Mouse (Mus musculus): ENCODE measurements around the gene Bhmt2. TPM values are rescaled to one million over a fixed set of nuclear protein-coding genes. Genes with fewer than 3 reads are reported as not detected.
A peak's percentile ranks its signal among the peaks of the same experiment; 100 is the strongest.

The Bhmt2 gene
- under 1 TPM in 1 of 2 experiments, not detected in 1; 0.12 TPM for total RNA-seq (2021)
- long read RNA-seq, experiment 1, result 0 reads
- long read RNA-seq, experiment 2, result 0 reads

DNA sequence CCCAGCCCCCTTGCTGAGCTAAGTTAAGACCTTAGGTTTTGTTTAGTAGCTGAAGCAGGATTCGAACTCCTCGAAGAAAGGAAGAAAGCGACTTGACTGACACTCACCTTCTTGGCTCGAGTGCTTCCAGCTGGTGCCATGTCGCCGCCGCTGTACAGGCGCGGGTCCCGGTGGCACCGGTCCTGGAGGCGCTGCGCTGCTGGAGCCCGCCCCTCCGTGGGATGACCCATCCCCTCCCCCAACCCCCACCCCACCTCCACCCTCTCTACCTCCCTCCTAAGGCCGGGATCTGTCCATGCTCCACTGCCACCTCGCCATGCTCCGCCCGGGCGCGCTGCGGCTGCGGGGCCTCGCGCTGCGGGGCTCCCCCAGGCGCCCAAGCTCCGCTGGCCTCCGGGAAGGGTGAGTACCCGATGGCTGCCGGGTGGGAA lies at the start of gene Bhmt2, which contains the start of gene Dmgdh:
Gene Bhmt2 (minus strand): TSS at position 172 of the 431 bp plus-strand sequence.
Gene Dmgdh (plus strand): TSS at position 303 of the 431 bp plus-strand sequence.
- no peak for DNase-seq (ENCODE audit: low spot score)

DNA sequence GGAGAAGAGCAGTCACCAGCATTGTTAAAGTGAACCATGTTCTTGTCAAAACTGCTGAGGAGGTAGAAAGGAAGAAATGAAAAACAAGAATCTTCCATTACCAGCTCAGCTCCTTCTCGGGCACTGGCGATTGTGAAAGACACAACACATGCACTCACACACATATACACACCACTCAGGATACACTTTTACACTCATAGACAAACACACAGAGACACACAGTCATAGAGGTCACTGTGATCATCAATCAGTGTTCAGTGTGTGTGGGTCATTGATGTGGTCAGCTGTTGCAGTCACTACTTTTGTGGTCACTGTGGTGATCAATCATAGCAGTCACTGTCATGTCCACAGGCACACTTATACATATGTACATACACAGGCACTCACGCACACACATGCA lies 49.4 kb upstream of the Bhmt2 start:
- DNase-seq (ENCODE audit: low spot score), result no peak

DNA sequence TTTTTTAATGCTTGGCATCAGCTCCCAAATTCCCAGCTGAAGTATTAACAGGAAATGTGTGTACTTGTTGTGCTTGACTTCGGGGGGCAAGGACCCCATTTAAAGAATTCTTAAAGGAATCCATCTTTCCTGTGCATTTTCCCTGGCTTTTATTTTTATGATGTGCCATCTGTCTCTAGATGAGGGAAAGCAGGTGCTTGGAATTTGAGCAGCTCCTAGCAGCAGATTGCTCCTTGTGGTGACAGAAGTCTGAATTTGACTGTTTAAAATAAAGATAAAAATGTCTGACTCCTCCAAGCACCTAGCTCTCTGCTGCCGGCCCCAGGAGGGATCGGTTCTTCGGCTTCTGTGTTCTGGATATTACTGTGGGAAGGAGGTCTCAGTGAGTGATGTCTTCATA lies 47.8 kb upstream of the Bhmt2 start:
- no peak for DNase-seq (ENCODE audit: low spot score)

DNA sequence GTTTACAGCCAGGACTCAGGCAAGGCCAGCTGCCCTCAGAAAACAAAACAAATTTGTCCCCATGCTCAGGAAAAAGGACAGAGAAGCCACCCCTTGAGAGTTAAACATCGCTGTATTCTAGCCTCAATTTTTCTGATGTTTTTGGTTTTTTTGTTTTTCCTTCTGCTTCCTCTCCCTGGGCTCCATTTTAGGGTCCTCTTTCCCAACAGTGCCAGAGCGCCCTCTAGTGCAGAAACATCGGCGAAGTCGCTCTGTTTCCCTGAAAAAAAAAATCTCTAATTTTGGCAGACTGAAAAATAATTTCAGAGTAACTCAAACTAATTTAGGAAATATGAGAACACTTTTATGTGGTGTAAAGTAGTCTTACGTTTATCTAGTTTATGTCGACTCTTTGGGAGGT lies 44.8 kb upstream of the Bhmt2 start:
- peak; percentile 51 for DNase-seq (ENCODE audit: low spot score)

DNA sequence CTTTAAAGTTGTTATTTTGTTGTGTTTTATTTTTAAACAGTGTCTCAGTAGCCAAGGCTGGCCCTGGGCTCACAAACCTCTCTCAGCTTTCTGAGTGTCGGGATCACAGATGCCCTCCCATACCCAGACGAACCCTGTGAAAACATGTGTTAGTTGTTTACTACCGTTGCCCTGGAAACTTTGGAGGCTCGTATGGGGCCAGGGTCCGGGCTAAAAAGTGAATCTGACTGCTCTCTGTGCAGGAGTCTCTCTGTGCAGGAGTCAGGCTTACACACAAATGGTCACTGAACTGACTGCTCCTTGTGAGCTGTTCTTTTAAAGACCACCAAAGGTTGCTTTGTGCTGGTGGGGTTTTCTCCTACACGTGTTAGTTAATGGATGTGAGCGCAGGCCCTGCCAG lies 43.0 kb upstream of the Bhmt2 start:
- DNase-seq (ENCODE audit: low spot score), result no peak

DNA sequence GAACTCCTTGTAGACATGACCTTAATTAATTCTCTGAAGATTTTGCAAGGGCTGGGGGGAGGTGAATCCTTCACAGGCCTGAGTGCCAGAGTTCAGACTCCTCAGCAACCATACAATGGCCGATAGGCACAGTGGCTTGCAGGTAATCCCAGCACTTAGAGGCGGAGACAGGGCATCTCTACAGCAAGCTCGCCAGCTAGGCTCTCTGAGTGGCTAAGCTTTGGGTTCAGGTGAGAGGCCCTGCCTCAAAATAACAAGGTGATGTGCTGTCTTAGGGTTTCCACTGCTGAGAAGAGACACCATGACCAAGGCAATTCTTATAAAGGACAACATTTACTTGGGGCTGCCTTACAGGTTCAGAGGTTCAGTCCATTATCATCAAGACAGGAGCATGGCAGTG lies 39.7 kb upstream of the Bhmt2 start:
- no peak for DNase-seq (ENCODE audit: low spot score)

DNA sequence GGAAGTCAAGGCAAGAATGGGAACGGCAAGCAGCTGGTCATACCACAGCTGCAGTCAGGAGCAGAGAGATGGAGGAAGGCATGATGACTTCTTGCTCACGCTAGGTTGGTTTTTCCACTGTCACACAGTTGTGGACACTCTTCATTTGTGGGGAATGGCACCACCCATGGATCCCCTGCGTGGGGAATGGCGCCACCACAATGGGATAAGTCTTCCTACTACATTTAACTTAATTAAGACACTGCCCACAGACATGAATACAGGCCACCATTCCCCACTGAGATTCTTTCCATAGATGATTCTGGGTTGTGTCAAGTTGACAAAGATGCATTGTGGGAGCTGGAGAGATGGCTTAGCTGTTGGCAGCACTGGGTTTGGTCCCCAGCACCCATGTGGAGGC lies 38.3 kb upstream of the Bhmt2 start:
- DNase-seq (ENCODE audit: low spot score), result no peak

DNA sequence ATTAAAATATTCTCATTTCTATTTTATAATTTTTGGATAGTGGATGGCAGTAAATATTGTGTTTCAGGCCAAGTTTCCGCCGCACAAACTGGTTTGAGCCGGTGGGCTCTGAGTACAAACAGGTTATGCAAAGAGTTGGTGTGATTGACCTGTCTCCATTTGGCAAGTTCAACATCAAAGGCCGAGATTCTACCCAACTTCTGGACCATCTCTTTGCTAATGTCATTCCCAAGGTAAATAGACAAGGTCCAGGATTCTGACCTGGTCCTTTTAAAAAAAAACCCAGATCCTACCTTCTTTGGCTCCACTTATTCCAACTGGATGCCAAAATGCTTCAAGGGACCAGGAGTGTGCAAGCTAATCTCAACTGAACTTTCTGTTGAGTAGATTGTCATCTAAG lies 37.1 kb upstream of the Bhmt2 start:
- no peak for DNase-seq (ENCODE audit: low spot score)

DNA sequence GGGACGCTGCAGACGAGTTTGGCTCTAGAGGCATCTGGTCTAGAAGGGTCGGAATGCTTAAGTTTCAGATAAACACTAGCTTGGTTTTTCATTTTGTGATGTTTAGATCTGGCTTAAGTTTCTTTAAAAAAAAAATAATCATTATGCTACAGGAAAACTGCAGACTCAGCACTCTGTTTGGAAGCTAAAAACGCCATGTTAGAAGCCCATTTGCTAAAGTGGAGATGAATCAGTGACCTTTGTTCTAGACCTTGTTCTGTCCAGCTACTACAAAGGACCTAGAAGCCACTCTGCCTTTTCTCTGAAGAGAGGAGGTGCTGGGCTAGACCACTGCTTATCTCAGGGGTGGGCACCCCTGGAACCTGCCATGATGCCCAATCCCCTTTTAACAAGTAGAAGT lies 36.2 kb upstream of the Bhmt2 start:
- DNase-seq (ENCODE audit: low spot score), result no peak

DNA sequence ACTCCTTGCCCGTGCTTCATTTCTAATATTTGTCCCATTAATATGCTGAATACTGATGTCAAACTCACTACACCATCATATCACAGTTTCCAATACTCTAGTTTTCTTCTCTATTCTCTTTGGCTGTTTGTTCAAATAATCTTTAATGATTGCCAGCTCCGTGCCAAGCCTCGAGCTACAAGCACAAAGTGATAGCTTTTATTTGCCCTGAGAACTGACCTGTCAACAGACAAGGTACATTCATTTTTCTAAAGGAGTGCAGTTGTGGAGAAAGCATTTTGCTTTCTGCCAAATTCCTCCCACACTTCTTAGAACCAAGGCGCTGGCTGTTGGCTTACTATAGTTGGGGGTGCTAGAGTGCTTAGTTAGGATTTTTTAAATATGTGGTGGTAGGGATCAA lies 33.2 kb upstream of the Bhmt2 start:
- no peak for DNase-seq (ENCODE audit: low spot score)

DNA sequence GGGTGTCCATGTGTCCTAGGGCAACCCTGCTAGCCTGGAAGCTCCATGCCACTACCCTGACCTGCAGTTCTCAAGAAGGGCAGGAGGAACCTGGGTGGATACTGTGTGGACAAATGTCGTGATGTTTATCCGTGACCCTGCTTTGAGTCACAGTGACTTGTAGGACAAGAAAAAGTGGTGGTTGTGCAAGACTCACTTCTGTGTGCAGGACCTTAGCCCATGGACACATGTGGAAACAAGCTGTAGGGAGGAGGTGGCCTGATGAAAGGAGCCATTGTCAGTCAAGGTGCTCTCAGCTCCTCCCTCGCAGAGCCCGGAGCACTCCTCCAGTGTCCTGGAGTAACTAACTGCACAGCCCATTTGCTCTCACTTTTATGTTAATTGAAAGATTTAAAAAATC lies 31.6 kb upstream of the Bhmt2 start:
- no peak for DNase-seq (ENCODE audit: low spot score)

DNA sequence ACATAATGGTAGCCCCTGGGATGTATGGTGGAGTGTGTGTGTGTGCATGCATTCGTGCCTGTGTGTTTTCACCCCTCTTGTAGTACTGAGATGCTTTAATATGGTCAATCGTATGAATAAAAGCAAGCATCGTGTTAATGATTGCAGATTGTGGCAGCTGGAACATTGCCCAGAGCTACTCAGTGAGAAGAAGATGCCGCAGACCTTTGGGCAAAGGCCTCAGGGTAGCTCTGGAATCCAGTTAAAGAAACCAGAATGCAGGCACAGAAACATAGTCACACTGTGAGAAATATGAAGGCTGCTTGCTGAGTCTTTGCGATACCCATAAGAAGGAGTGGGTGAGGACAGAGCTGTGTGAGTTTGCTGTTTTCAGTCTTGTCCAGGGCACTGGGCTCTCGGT lies 24.8 kb upstream of the Bhmt2 start:
- DNase-seq (ENCODE audit: low spot score), result no peak

DNA sequence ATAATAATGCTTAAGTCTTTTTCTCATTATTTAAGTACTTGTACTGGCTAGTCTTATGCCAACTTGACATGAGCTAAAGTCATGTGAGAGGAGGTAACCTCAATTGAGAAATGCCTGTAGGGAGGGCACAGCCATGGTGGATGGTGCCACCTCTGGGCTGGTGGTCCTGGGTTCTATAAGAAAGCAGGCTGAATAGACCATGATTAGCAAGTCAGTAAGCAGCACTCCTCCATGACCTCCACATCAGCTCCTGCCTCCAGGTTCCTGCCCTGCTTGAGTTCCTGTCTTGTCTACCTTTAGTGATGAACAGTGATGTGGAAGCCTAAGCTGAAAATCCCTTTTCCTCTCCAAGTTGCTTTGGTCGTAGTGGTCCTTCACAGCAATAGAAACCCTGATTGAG lies 16.7 kb upstream of the Bhmt2 start:
- no peak for DNase-seq (ENCODE audit: low spot score)

DNA sequence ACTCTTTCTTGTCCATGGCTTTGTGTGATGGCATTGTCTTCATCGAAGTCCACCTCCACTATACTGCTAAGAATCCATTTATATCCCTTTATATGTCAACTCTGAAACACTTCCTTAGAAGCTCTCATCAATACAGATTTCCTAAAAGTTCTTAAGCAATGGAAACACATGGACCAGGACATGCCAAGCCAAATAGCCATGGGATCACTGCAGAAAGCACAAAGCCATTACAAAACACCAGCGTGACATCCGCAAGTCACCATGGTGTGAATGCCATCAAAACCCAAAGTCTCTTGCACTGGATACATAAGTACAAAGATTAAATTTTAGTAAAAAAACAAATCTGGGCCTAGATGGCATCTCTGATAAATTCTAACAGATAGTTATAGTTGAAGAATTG lies 15.5 kb upstream of the Bhmt2 start:
- no peak for DNase-seq (ENCODE audit: low spot score)

DNA sequence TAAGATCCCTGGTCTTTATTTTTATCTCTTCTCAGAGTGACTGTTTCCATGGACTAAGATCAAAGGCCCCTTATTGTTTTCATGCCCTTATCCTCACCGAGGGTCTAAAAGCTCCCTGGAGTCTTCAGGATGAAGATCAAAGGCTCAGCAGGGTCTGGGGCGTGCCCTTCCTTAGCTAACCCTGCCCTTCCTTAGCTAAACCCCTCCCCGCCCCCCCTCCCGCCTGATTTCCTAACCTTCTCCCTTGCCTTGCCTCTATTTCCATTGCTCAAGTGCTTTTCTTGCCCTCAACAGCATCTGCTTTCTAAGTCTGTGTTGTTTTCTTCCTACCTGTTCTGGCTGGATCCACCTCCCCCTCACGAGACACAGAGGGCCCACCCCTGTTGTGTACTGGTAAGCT lies 13.2 kb upstream of the Bhmt2 start:
- no peak for DNase-seq (ENCODE audit: low spot score)

DNA sequence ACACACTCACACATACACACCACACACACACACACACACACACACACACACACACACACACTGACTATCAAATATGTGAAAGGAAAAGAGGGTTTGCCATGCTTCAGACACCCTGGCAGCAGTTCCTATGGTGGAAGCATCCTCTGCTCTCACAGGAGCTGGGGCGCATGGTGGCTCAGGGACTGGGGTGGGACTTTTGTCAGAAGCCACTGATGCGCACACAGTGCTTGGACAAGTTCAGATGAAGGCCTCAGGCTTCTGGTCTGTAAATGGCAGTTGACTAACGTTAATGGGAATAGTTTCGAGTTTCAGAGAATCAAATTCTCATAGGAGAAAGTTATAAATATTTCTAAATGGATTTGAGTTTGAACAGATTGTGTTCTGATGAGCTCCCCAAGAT lies 11.1 kb upstream of the Bhmt2 start:
- DNase-seq (ENCODE audit: low spot score), result no peak

DNA sequence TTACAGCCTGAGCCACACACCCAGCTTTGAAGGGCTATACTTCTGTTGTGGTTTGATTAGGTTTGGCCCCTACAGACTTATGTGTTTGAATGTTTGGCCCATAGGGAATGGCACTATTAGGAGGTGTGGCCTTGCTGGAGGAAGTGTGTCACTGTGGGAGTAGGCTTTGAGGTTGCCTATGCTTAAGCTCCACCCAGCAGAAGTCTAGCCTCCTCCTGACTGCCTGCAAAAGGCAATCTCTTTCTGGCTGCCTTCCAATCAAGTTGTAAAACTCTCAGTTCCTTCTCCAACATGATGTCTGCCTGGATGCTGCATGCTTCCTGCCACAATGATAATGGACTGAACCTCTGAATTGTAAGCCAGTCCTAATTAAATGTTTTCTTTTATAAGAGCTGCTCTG lies 9.2 kb upstream of the Bhmt2 start:
- no peak for DNase-seq (ENCODE audit: low spot score)

DNA sequence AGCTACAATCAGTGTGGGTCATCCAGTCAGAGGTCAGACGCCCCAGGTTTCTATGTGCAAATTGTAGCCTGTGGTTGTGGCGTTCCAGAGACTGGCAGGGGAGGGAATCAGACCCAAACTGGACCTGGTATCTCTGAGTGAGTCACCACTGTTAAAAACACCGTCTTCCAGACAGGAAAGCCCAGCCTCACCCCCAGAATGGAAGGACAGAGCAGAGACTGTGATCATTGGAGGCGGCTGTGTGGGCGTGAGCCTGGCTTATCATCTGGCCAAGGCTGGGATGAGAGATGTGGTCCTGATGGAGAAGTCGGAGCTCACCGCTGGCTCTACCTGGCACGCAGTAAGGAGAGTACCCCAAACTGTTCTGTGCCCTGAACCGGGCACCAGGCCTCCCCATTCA lies 2.8 kb upstream of the Bhmt2 start:
- no peak for DNase-seq (ENCODE audit: low spot score)

DNA sequence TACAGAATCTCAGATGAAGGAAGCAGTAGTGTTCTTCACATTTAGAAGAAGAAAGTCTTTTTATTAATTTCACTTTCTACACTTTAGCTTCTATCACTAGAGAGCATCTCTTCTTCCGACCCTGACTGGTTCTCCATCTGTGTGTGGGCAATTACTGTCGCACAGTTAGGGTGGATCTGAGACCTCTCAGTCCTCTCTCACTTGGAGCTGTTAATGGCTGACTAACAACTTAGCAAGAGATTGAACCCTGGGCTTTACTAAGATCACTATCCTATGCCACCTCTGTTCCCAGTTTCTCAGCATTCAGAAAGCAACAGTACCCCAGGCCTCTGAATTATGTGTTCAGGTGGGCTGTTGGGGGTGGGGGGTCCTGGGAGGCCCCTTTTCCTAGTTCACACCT lies 806 bp downstream of the Bhmt2 start:
- DNase-seq (ENCODE audit: low spot score), result no peak

DNA sequence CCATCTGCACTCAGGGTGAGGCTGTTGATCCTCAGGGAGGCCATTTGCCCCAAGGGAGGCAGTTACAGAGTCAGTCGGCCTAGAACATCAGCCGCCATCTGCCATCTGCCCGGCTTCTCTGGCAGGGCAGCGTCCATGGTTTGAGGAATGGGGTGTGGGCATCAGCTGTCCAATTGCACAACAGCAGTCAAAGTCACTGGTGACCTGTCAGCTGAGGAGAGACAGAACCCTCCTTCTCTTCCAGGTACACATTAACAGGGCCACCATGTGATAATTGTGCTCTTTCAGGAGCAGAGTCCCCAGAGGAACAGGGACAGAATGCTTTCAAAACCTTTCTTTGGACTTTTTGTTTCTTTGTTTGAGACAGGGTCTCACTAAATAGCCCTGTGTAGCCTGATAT lies 1.7 kb downstream of the Bhmt2 start:
- DNase-seq (ENCODE audit: low spot score), result no peak

DNA sequence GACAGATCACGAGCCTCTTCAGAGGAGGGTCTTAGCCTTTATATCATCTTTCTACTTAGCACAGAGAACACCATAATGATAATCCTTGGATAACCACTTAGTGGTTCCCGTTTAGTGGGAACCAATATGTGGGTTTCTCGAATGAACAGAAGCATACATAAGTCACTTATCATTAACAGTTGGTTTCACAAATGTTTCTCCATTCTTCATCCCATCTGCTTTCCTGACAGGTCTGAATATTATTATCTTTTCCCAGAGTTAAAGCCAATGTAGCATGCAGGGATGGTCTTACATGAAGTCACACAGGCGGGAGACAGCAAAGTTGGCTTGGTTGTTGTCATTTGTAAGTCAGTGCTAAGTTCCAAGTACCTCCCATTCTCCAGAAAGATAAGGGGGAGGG lies 6.5 kb downstream of the Bhmt2 start:
- no peak for DNase-seq (ENCODE audit: low spot score)

DNA sequence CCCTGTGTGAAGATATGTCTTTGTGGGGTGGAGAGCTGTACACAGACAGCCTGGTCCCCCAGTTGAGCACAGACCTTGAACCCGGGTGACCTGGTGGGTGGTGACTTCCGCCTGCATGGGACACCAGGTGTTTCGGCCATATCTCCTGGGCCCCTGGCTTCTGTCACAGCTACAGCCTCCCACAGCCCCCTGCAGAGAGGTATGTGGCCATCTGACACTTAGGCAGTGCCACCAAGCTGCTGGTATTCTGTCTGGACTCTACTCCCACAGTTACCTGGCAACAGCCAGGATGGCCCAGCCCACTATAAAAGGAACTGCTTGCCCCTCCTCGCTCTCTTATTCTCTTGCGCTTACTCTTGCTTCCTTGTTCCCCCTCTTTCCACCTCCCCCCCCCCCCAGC lies 16.2 kb downstream of the Bhmt2 start:
- no peak for DNase-seq (ENCODE audit: low spot score)

DNA sequence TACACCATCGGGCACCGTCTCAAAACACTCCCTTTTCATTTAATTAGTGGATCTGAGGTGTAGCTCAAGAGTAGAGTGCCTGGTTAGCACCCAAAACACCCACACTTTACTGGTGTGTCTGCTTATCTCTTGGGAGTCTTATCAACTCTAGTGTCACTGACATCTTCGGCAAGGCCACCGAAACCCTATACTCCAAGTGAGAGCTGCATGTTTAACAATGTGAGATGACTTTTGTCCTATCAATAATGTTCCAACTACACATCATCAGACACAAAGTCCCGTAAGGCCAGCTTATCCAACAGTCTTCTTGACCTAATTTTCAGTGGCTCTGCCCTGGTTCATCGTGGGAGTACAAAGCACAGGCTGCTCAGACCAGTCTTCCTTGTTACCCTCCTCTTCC lies 20.7 kb downstream of the Bhmt2 start:
- no peak for DNase-seq (ENCODE audit: low spot score)

DNA sequence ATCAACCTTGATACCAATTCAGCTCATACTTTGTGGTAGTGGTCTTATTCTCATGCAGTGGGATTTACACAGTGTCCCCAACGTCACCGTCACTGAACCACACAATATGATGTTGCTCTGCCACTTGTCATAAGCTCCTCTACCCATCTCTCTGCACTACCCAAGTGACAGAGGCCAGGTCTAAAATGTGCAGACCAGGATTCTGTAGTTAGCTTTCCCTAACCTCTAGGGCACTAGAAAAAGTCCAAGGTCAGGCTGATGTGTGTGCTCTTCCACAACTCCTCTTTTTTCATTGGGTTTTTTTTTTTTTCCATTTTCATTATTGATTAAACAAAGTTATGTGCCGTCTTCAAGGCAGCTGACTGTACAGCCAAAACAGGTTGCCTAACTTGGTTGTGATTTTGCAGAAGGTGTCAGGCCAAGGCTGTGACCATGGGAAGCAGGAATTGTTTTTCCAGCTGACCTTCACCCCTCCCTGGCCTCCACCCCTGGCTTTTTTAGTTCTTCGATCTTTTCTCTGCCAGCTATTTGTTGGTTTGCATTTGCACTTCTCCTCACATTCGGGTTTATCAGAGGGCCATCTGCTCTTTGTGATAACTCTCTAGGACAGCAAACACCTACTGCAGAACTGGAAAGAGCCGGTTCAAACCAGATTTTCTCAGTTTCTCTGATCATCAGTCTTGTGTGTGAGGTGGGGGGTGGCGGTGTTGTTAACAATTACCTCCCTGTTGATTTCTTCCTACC lies 25.5 kb downstream of the Bhmt2 start:
- no peak for DNase-seq (ENCODE audit: low spot score)

Measured in gastrocnemius, adult 18-20 months (tissue).